Mouse (Mus musculus): ENCODE data around the gene Max. TPM values are rescaled to one million over a fixed set of nuclear protein-coding genes. Genes with fewer than 3 reads are reported as not detected.

The Max gene
- polyA plus RNA-seq, 1 experiment from 2014 or later: 15.2 TPM

DNA sequence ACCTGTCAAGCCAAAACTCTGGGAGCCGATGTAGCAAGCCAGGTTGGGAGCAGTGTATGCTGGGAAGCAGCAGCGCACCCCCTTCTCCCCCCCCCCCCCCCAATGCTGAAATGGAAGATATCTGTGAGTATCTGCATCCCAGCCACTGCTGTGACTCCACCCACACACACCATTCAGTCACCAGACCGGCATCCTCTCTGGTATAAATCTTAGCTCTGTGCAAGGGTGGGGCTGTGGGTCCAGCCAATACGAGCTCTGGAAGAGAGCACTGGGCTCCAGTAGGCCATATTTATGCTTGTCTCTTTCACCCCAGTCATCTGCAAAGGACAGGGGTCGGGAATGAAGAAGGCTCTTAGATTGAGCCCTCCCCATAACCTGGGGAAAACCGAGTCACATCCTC lies 41.6 kb downstream of the Max start:
- no peak overlapping the region for H3K4me3 ChIP-seq (replicated peaks)
- no peaks in the 10 kb centered on the region for H3K4me1 ChIP-seq (replicated peaks)
- no peak overlapping the region for H3K9ac ChIP-seq (replicated peaks)
- H3K27me3 ChIP-seq: no peaks in the 10 kb centered on the region
- H3K4me2 ChIP-seq: no peak overlapping the region
- H3K9me3 ChIP-seq: no peaks in the 10 kb centered on the region
- peaks cover 39% of the 10 kb centered on the region; the same call in 1 of the 2 replicates for H3K36me3 ChIP-seq
- ATAC-seq (ENCODE audit: insufficient number of reproducible peaks, insufficient read depth, low FRiP score, low TSS enrichment, low read depth): no peak
- 76% methylated on average over 6 of the region's 6 CpGs for WGBS
- no peak overlapping the region for H3K27ac ChIP-seq

DNA sequence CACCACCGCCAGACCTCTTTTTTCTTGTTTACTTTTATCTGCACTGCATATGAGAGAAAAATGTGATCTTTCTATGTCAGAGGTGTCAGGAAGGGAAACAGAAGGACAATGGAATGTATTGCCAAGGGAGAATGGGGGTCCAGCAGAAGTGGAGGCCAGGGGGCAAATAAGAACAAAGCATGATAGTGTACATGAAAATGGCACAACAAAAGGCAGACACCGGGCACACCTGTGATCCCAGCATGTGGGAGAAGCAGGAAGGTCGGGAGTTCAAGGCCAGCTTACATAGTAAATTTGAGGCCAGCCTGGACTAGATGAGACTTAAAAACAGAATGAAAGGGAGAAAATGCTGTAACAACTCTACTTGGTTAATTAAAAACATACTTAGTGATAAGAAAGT lies 43.1 kb downstream of the Max start:
- H3K4me1 ChIP-seq (replicated peaks): no peaks in the 10 kb centered on the region
- H3K36me3 ChIP-seq: peaks cover 50% of the 10 kb centered on the region; the same call in 1 of the 2 replicates
- no peak overlapping the region for H3K27ac ChIP-seq
- H3K4me2 ChIP-seq: no peak overlapping the region
- H3K27me3 ChIP-seq: no peaks in the 10 kb centered on the region
- no peaks in the 10 kb centered on the region for H3K9me3 ChIP-seq
- ATAC-seq (ENCODE audit: insufficient number of reproducible peaks, insufficient read depth, low FRiP score, low TSS enrichment, low read depth): no peak
- H3K4me3 ChIP-seq (replicated peaks): no peak overlapping the region
- WGBS: 52% methylated on average over 3 of the region's 3 CpGs
- no peak overlapping the region for H3K9ac ChIP-seq (replicated peaks)

DNA sequence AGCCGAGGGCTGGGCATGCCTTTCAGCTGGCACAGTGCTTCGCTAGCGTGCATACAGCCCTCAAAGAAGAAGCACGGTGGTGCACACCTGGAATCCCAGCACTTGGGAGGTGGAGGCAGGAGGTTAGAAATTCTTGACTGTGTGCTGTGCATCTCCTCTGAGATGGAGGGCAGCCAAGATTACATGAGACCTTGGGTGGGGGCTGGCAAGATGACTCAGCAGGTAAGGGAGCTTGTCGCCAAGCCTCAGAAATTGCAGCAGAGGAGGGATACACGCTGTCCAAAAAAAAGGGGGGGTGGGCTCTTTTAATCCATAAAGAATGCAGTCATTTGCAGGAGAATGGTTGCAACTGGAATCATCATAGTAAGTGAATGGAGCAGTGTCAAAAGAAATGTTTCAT lies 43.9 kb downstream of the Max start:
- peaks cover 57% of the 10 kb centered on the region; the same call in 1 of the 2 replicates for H3K36me3 ChIP-seq
- H3K4me2 ChIP-seq: no peak overlapping the region
- H3K9me3 ChIP-seq: no peaks in the 10 kb centered on the region
- no peak overlapping the region for H3K27ac ChIP-seq
- H3K4me1 ChIP-seq (replicated peaks): no peaks in the 10 kb centered on the region
- no peak overlapping the region for H3K9ac ChIP-seq (replicated peaks)
- ATAC-seq (ENCODE audit: insufficient number of reproducible peaks, insufficient read depth, low FRiP score, low TSS enrichment, low read depth): no peak
- no peak overlapping the region for H3K4me3 ChIP-seq (replicated peaks)
- H3K27me3 ChIP-seq: no peaks in the 10 kb centered on the region
- WGBS: 85% methylated on average over 6 of the region's 6 CpGs

DNA sequence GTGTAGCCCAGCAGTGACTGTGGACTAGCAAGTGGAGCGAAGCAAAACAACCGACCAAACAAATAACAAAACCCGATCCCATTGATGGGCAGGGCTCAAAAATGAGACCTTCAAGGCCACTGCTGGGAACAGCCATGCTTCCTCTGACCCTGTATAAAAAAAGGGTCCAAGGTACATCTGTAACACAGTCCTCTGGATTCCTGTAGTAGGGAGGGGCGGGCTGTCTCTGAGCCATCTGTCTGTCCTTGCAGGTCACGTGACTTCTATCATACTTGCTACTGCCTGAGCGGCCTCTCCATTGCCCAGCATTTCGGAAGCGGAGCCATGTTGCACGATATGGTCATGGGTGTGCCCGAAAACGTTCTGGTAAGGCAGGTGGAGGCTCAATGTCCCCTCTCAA lies 45.8 kb downstream of the Max start:
- no peak overlapping the region for H3K4me3 ChIP-seq (replicated peaks)
- ATAC-seq (ENCODE audit: insufficient number of reproducible peaks, insufficient read depth, low FRiP score, low TSS enrichment, low read depth): no peak
- no peaks in the 10 kb centered on the region for H3K27me3 ChIP-seq
- H3K36me3 ChIP-seq: peaks cover 62% of the 10 kb centered on the region; the same call in 1 of the 2 replicates
- H3K9ac ChIP-seq (replicated peaks): no peak overlapping the region
- WGBS: 91% methylated on average over 11 of the region's 11 CpGs
- no peaks in the 10 kb centered on the region for H3K9me3 ChIP-seq
- no peak overlapping the region for H3K4me2 ChIP-seq
- H3K27ac ChIP-seq: no peak overlapping the region
- no peaks in the 10 kb centered on the region for H3K4me1 ChIP-seq (replicated peaks)

DNA sequence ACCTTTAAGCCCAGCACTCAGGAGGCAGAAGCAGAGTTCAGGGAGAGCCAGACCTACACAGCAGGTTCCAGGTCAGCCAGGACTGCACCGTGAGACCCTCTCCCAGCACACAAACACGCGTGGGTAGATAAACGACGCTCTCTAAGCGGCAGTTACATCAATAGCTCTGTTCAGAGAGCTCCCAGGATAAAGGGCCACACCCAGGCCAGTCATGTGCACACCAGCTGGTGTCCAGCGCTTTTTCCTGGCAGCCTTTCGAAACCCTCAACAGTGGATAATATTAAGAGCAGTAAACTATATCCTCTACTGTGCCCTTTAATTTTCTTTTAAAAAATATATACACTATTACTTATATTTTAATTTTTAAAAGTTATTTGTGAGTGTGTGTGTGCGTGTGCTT lies 49.8 kb downstream of the Max start:
- peaks cover 60% of the 10 kb centered on the region for H3K36me3 ChIP-seq

DNA sequence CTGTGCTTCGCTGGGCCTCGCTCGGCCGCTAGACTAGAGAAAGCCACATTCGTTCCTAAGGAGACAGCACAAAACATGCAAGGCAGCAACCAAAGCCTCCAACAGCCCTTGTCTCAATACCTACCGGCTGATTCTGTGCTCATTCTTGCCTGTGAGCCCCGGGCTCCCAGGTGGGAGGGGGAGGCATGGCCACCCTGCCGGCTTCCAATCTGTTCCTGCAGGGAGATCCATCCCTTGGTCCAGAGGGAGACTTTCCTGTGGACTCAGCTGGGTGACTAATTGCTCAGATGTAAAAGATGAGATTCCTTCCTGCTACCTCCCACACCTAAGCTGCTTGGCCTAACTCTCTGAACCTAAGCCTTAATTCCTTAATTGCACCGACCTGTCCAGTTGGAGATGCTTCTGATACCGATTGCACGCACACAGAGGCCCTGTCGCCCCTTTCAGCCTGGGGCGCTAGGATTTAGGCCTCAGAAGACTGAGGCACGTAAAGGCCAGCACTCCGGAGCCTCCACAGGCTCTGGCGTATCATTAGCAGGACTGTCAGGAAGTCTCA lies 50.8 kb downstream of the Max start:
- Histone ChIP-seq H3K9me3 (no peaks in the 10 kb centered on the region), H3K4me3 (replicated peaks) (no peak overlapping the region), H3K36me3 (peaks cover 58% of the 10 kb centered on the region), H3K4me2 (no peak overlapping the region), H3K27ac (no peak overlapping the region), H3K9ac (replicated peaks) (no peak overlapping the region), H3K4me1 (replicated peaks) (no peaks in the 10 kb centered on the region), H3K27me3 (no peaks in the 10 kb centered on the region)
- WGBS: 78% methylated on average over 16 of the region's 16 CpGs
- ATAC-seq (ENCODE audit: insufficient number of reproducible peaks, insufficient read depth, low FRiP score, low TSS enrichment, low read depth): no peak

More for the DNA sequence above, 49.8 kb downstream of the Max start:
- H3K4me3 ChIP-seq (replicated peaks): no peak overlapping the region
- no peak overlapping the region for H3K4me2 ChIP-seq
- no peak overlapping the region for H3K27ac ChIP-seq
- H3K27me3 ChIP-seq: no peaks in the 10 kb centered on the region
- H3K9ac ChIP-seq (replicated peaks): no peak overlapping the region
- 74% methylated on average over 9 of the region's 9 CpGs for WGBS
- no peak for ATAC-seq (ENCODE audit: insufficient number of reproducible peaks, insufficient read depth, low FRiP score, low TSS enrichment, low read depth)
- no peaks in the 10 kb centered on the region for H3K4me1 ChIP-seq (replicated peaks)
- H3K9me3 ChIP-seq: no peaks in the 10 kb centered on the region

DNA sequence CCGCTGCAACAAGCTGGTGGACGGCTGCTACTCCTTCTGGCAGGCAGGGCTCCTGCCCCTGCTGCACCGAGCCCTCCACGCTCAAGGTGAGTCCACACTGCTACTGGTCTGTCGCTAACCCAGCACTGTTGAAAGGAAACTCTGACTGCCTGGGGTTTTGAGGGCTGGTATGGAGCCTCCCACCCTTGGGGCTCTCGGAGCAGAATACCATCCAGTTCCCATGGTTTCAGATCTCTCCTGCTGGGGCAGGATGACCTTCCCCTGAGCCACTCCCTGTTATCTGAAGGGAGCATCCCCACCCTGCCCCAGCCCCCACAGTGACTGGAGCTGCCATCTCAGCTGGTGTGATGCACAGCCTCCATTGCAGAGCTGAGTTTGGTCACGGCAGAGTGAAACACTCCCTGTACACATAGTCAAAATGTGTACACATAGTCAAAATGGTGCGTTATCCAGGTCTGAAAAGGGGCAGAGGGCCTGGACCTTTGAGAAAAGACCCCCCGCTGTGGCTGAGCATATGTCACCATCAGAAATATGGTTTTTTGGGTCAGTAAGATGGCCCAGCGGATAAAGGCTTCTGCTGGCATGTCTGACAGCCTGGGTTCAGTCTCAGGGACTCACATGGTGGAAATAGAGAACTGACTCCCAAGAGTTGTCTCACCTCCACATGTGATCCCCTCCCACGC lies 51.6 kb downstream of the Max start:
- 82% methylated on average over 11 of the region's 11 CpGs for WGBS
- peaks cover 58% of the 10 kb centered on the region for H3K36me3 ChIP-seq
- no peaks in the 10 kb centered on the region for H3K4me1 ChIP-seq (replicated peaks)
- no peak for ATAC-seq (ENCODE audit: insufficient number of reproducible peaks, insufficient read depth, low FRiP score, low TSS enrichment, low read depth)
- no peaks in the 10 kb centered on the region for H3K27me3 ChIP-seq
- H3K9me3 ChIP-seq: no peaks in the 10 kb centered on the region
- no peak overlapping the region for H3K4me2 ChIP-seq
- no peak overlapping the region for H3K9ac ChIP-seq (replicated peaks)
- no peak overlapping the region for H3K27ac ChIP-seq
- H3K4me3 ChIP-seq (replicated peaks): no peak overlapping the region

DNA sequence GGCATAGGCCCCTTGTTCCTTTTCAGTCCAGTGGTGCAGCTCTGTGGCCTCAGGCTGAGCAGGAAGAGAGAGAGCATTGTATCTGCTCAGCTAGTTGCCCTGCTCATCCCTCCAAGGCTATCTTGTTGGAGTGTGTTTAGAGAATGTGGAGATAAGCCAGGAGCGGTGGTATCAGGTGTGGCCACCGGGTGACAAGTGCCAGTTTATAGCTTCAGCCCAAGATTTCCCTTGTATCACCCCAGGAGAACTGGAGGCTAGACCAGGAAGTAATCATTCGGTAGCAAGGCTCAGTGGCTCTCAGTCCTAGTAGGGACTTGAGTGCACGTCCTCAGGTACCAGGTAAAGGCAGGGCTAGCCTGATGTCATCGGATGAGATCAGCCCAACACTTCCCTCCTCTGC lies 52.8 kb downstream of the Max start:
- 84% methylated on average over 5 of the region's 5 CpGs for WGBS
- Histone ChIP-seq H3K27me3 (no peaks in the 10 kb centered on the region), H3K4me2 (no peak overlapping the region), H3K4me3 (replicated peaks) (no peak overlapping the region), H3K9ac (replicated peaks) (no peak overlapping the region), H3K4me1 (replicated peaks) (no peaks in the 10 kb centered on the region), H3K27ac (no peak overlapping the region), H3K36me3 (peaks cover 56% of the 10 kb centered on the region), H3K9me3 (no peaks in the 10 kb centered on the region)
- ATAC-seq (ENCODE audit: insufficient number of reproducible peaks, insufficient read depth, low FRiP score, low TSS enrichment, low read depth): no peak

DNA sequence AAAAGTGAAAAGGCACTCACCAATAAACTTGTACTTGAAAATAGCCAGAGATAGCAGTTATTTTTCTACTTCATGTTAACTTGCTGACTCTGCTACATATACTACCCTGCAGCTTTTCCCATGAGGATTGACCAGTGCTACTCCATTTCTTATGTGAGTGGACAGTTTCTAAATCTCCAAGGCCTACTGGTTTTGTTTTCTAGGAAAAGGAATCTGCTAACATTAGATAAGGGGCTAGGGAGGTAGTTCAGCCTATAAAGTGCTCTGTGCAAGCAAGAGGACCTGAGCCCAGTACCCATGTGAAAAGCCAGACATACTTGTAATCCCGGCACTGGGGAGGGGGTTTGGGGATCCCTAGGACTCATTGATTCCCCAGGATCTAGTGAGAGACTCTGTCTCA lies 55.7 kb downstream of the Max start:
- WGBS: 76% methylated on average over 1 of the region's 1 CpGs

DNA sequence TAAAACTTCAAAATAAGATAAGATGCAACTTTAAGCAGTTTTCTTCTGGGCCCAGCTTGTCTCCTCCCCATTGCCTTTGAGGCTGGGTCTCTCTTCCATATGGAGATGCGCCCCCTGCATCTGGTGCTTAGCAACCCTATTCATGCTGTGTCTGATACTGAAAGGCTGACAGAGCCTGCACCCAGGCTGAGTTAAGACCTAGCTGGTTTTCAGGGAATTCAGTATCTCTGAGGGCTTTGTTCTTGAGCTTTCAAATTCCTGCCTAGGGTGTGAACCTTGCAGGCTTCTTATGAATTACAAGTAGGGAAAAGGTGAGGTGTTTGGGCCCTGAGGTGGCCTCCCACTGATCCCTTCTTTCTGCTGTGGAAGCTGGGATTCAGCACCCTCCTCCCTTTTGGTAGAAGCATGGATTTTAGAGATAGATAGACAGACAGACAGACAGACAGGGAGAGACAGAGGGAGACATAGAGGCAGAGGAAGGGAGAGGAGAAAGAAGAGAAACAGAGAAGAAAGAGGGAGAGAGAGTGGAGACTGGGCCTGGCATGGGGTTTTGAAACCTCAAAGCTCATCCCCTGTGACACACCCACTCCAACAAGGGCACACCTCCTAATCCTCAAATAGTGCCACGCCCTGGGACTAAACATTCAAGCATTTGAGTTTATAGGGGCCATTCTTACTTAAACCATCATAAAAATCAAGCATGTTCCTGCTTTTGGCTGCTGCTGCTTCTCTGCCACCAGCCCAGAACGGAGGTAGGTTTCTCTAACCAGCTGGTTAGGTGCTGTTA lies 60.3 kb downstream of the Max start:
- no peak overlapping the region for H3K27ac ChIP-seq
- H3K9ac ChIP-seq (replicated peaks): no peak overlapping the region
- H3K4me3 ChIP-seq (replicated peaks): no peak overlapping the region
- H3K36me3 ChIP-seq: peaks cover 36% of the 10 kb centered on the region
- H3K4me1 ChIP-seq (replicated peaks): peaks cover 5% of the 10 kb centered on the region; the same call in 1 of the 2 replicates
- no peaks in the 10 kb centered on the region for H3K27me3 ChIP-seq
- 78% methylated on average over 3 of the region's 3 CpGs for WGBS
- no peaks in the 10 kb centered on the region for H3K9me3 ChIP-seq
- ATAC-seq (ENCODE audit: insufficient number of reproducible peaks, insufficient read depth, low FRiP score, low TSS enrichment, low read depth): no peak
- no peak overlapping the region for H3K4me2 ChIP-seq

More for the DNA sequence above, 55.7 kb downstream of the Max start:
- Histone ChIP-seq H3K4me1 (replicated peaks) (no peaks in the 10 kb centered on the region), H3K27ac (no peak overlapping the region), H3K4me3 (replicated peaks) (no peak overlapping the region), H3K9me3 (no peaks in the 10 kb centered on the region), H3K9ac (replicated peaks) (no peak overlapping the region), H3K4me2 (no peak overlapping the region), H3K36me3 (peaks cover 45% of the 10 kb centered on the region), H3K27me3 (no peaks in the 10 kb centered on the region)
- no peak for ATAC-seq (ENCODE audit: insufficient number of reproducible peaks, insufficient read depth, low FRiP score, low TSS enrichment, low read depth)

DNA sequence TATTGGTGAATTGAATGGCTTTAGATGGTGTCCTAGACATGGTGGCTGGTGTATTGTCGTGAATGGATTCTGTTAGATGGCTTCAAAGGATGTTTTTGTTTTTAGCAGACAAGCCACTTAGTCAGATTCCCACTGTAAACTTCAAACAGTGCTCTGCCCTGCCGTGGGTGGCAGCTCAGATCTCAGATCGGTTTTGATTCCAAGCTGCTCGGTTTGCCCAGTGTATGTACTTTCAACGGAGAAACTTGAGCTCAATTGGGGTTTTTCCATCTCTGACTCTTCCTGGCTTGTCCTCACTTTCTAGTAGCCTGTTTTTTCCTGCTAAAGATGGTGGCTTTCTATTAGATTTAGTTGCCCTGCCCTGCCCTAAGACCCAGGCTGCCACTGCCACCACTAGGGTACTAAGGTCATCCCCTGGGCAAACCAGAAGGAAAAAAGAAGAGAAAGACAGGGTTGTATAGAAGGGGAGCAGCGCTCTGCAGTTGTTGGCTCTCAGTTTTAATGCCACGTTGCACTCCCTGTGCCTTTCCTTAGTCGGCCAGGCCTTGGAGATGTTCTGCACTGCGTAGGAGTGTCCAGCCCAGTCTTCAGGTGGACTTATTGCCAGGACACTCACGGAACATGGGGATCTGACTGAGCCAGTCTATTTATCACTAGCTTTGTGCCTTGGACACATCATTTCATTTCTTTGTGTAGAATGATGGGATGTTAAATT lies 62.6 kb downstream of the Max start:
- Histone ChIP-seq H3K36me3 (peaks cover 28% of the 10 kb centered on the region), H3K9ac (replicated peaks) (no peak overlapping the region), H3K4me2 (no peak overlapping the region), H3K9me3 (no peaks in the 10 kb centered on the region), H3K27me3 (no peaks in the 10 kb centered on the region), H3K27ac (no peak overlapping the region), H3K4me1 (replicated peaks) (peaks cover 17% of the 10 kb centered on the region), H3K4me3 (replicated peaks) (no peak overlapping the region)
- no peak for ATAC-seq (ENCODE audit: insufficient number of reproducible peaks, insufficient read depth, low FRiP score, low TSS enrichment, low read depth)
- 93% methylated on average over 10 of the region's 10 CpGs for WGBS
